Comparison of ENCODE assay signal across 9 mouse cellular contexts in genomic region chrX:153237304-153237919, GRCm38 (mm10). TPM values are rescaled to one million over a fixed set of nuclear protein-coding genes. Genes with fewer than 3 reads are reported as not detected.
DNase-seq lines count a peak whose midpoint lies in the region; ATAC-seq and TF ChIP-seq lines count a peak whose summit lies in the region.
"Had no signal": no experiment of that assay in that cellular context is flagged by ENCODE, and none has a peak within 500 bp of the region (broad histone marks: within the 10 kb centered on the region; RNA-seq: fewer than 3 reads in every experiment).

Gene Klf8, plus strand, starts transcription at chrX:153237466.

- 26% methylated on average over 17 of the region's 17 CpGs for WGBS in heart, embryonic 12.5 days
- WGBS in forebrain, embryonic 11.5 days, result 11% methylated on average over 17 of the region's 17 CpGs
- 14% methylated on average over 16 of the region's 17 CpGs for WGBS in intestine, embryonic 14.5 days
- 16% methylated on average over 17 of the region's 17 CpGs for WGBS in liver, embryonic 13.5 days (ENCODE audit: insufficient replicate concordance)
- WGBS in neural tube, embryonic 14.5 days, result 18% methylated on average over 17 of the region's 17 CpGs

- H3K4me2 ChIP-seq in heart, embryonic 12.5 days, result peak within 1 kb of the TSS; percentile 74
- H3K4me2 ChIP-seq in forebrain, embryonic 11.5 days (ENCODE audit: low read depth, low read length, severe bottlenecking), result peak within 1 kb of the TSS; percentile 47
- peak within 1 kb of the TSS; percentile 61 for H3K4me2 ChIP-seq in intestine, embryonic 14.5 days (ENCODE audit: low read length)
- peak within 1 kb of the TSS; percentile 80 for H3K4me2 ChIP-seq in liver, embryonic 13.5 days
- H3K4me2 ChIP-seq in neural tube, embryonic 14.5 days (ENCODE audit: low read depth, low read length), result peak within 1 kb of the TSS; percentile 49

- no peaks in the 10 kb centered on the region for H3K4me1 ChIP-seq in heart, embryonic 12.5 days (replicated peaks)
- H3K4me1 ChIP-seq in bone marrow macrophage, adult 2 months (ENCODE audit: control insufficient read depth, insufficient read depth, low read length), result no peaks in the 10 kb centered on the region
- no peaks in the 10 kb centered on the region for H3K4me1 ChIP-seq in forebrain, embryonic 11.5 days (replicated peaks; ENCODE audit: control insufficient read depth, insufficient read depth, low read length)
- H3K4me1 ChIP-seq in intestine, embryonic 14.5 days (replicated peaks; ENCODE audit: control insufficient read depth, insufficient read depth, low read length), result no peaks in the 10 kb centered on the region
- H3K4me1 ChIP-seq in liver, embryonic 13.5 days (replicated peaks), result peaks cover 18% of the 10 kb centered on the region
- no peaks in the 10 kb centered on the region for H3K4me1 ChIP-seq in neural tube, embryonic 14.5 days (ENCODE audit: control insufficient read depth, insufficient read depth, low read length)

- TF ChIP-seq CTCF in bone marrow macrophage, adult 2 months (IDR thresholded peaks at IDR 0.05; ENCODE audit: low read depth, low read length), result no peak

- no peak for ATAC-seq in heart, embryonic 12.5 days (ENCODE audit: insufficient number of reproducible peaks, low FRiP score)
- ATAC-seq in forebrain, embryonic 11.5 days (replicated peaks; ENCODE audit: low FRiP score), result peak; percentile 83
- no peak for ATAC-seq in intestine, embryonic 14.5 days (replicated peaks; ENCODE audit: low FRiP score, low TSS enrichment, low read depth)
- ATAC-seq in liver, embryonic 13.5 days (ENCODE audit: low read depth), result peak; percentile 76
- ATAC-seq in neural tube, embryonic 14.5 days (ENCODE audit: low read depth), result peak; percentile 77

- DNase-seq in heart, postnatal 4 days, result no peak
- DNase-seq in forebrain, embryonic 11.5 days (ENCODE audit: low spot score), result peak; percentile 61
- no peak for DNase-seq in intestine, embryonic 14.5 days (ENCODE audit: low spot score)
- peak; percentile 0 for DNase-seq in liver, embryonic 13.5 days
- DNase-seq in adrenal gland, postnatal 25 days, result no peak

- TF ChIP-seq POLR2A in bone marrow macrophage, adult 2 months (IDR thresholded peaks at IDR 0.05; ENCODE audit: borderline replicate concordance, low read depth, low read length), result no peak

- H3K27me3 ChIP-seq in heart, embryonic 12.5 days (replicated peaks), result no peaks in the 10 kb centered on the region
- H3K27me3 ChIP-seq in forebrain, embryonic 11.5 days (ENCODE audit: control insufficient read depth, insufficient read depth, low read length), result 0 out of 2 replicates have a peak, but pooled peaks cover 2% of the 10 kb centered on the region
- H3K27me3 ChIP-seq in intestine, embryonic 14.5 days (replicated peaks; ENCODE audit: control insufficient read depth, insufficient read depth, low read length), result no peaks in the 10 kb centered on the region
- H3K27me3 ChIP-seq in liver, embryonic 13.5 days, result no peaks in the 10 kb centered on the region
- H3K27me3 ChIP-seq in neural tube, embryonic 14.5 days (ENCODE audit: control insufficient read depth, insufficient read depth, low read length), result no peaks in the 10 kb centered on the region

- no peak within 1 kb of the TSS for H3K27ac ChIP-seq in heart, embryonic 12.5 days (ENCODE audit: poor library complexity, severe bottlenecking)
- no peak within 1 kb of the TSS for H3K27ac ChIP-seq in bone marrow macrophage, adult 2 months (ENCODE audit: insufficient read depth, low read depth, low read length)
- H3K27ac ChIP-seq in forebrain, embryonic 11.5 days (ENCODE audit: low read depth, low read length), result no peak within 1 kb of the TSS
- H3K27ac ChIP-seq in intestine, embryonic 14.5 days (ENCODE audit: low read depth), result no peak within 1 kb of the TSS
- no peak within 1 kb of the TSS for H3K27ac ChIP-seq in liver, embryonic 13.5 days
- peak within 1 kb of the TSS; percentile 55 for H3K27ac ChIP-seq in neural tube, embryonic 14.5 days (ENCODE audit: low read depth, low read length)

- peak within 1 kb of the TSS; percentile 64 for H3K9ac ChIP-seq in heart, embryonic 12.5 days
- peak within 1 kb of the TSS; percentile 57 for H3K9ac ChIP-seq in forebrain, embryonic 11.5 days (ENCODE audit: low read length)
- H3K9ac ChIP-seq in intestine, embryonic 14.5 days (ENCODE audit: low read length), result peak within 1 kb of the TSS; percentile 34; the same call in 1 of the 2 replicates
- peak within 1 kb of the TSS; percentile 52 for H3K9ac ChIP-seq in liver, embryonic 13.5 days
- peak within 1 kb of the TSS; percentile 57 for H3K9ac ChIP-seq in neural tube, embryonic 14.5 days (replicated peaks; ENCODE audit: low read depth, low read length)

- H3K4me3 ChIP-seq in heart, embryonic 12.5 days, result peak within 1 kb of the TSS; percentile 66
- peak within 1 kb of the TSS; percentile 71 for H3K4me3 ChIP-seq in bone marrow macrophage, adult 2 months (ENCODE audit: insufficient read depth, low read length)
- H3K4me3 ChIP-seq in forebrain, embryonic 11.5 days (ENCODE audit: low read depth, low read length), result peak within 1 kb of the TSS; percentile 50
- peak within 1 kb of the TSS; percentile 40 for H3K4me3 ChIP-seq in intestine, embryonic 14.5 days (ENCODE audit: low read depth, low read length)
- H3K4me3 ChIP-seq in liver, embryonic 13.5 days (replicated peaks), result peak within 1 kb of the TSS; percentile 62
- H3K4me3 ChIP-seq in neural tube, embryonic 14.5 days (ENCODE audit: low read depth, low read length), result peak within 1 kb of the TSS; percentile 50

- H3K9me3 ChIP-seq in heart, embryonic 12.5 days (replicated peaks), result no peaks in the 10 kb centered on the region
- H3K9me3 ChIP-seq in forebrain, embryonic 11.5 days (ENCODE audit: control insufficient read depth, low read length), result no peaks in the 10 kb centered on the region
- no peaks in the 10 kb centered on the region for H3K9me3 ChIP-seq in intestine, embryonic 14.5 days (ENCODE audit: control insufficient read depth, low read length)
- no peaks in the 10 kb centered on the region for H3K9me3 ChIP-seq in liver, embryonic 13.5 days (replicated peaks)
- H3K9me3 ChIP-seq in neural tube, embryonic 14.5 days (ENCODE audit: control insufficient read depth, low read length), result no peaks in the 10 kb centered on the region

- no peaks in the 10 kb centered on the region for H3K36me3 ChIP-seq in heart, embryonic 12.5 days
- H3K36me3 ChIP-seq in forebrain, embryonic 11.5 days (ENCODE audit: control insufficient read depth, insufficient read depth, low read length), result no peaks in the 10 kb centered on the region
- no peaks in the 10 kb centered on the region for H3K36me3 ChIP-seq in intestine, embryonic 14.5 days (ENCODE audit: control insufficient read depth, insufficient read depth, low read length)
- H3K36me3 ChIP-seq in liver, embryonic 13.5 days, result no peaks in the 10 kb centered on the region
- H3K36me3 ChIP-seq in neural tube, embryonic 14.5 days (ENCODE audit: control insufficient read depth, insufficient read depth, low read length), result no peaks in the 10 kb centered on the region

RNA-seq across cellular contexts. Expression of gene Klf8, which starts in this region (rescaled TPM):
- polyA plus RNA-seq in heart, embryonic 12.5 days (2016; fragmentation: Nextera tagmentation; extraction: Ambion mirVana), result 1.8 and 2.3 TPM in 2 replicates
- under 1 TPM; 0.45 to 0.90 TPM for total RNA-seq in heart, postnatal 4 days (2021)
- polyA plus RNA-seq in bone marrow macrophage, adult 2 months (2012; ENCODE audit: insufficient read depth, insufficient read length, missing spikeins), result 3.2 and 4.4 TPM in 2 replicates
- polyA plus RNA-seq in forebrain, embryonic 11.5 days (2014; fragmentation: Nextera tagmentation; extraction: Ambion mirVana), result 2.2 and 2.5 TPM in 2 replicates
- 0.75 and 0.99 TPM in 2 replicates for polyA plus RNA-seq in intestine, embryonic 14.5 days (2014; fragmentation: Nextera tagmentation; extraction: Ambion mirVana)
- polyA plus RNA-seq in liver, embryonic 13.5 days (2015; fragmentation: Nextera tagmentation; extraction: Ambion mirVana), result 0.35 and 0.37 TPM in 2 replicates
- polyA plus RNA-seq in neural tube, embryonic 14.5 days (2014; fragmentation: Nextera tagmentation; extraction: Ambion mirVana), result 4.2 and 5.6 TPM in 2 replicates
- 1.0 and 1.9 TPM in 2 replicates for total RNA-seq in adrenal gland, postnatal 25 days (2021)
- total RNA-seq: MEL had no signal

Comparison
In these comparisons a context has a peak if more than half of its experiments do, and no peak if none do; other contexts are left out.
1. Peak in DNase-seq, ATAC-seq, H3K4me3 ChIP-seq, H3K9ac ChIP-seq and H3K4me2 ChIP-seq in liver, embryonic 13.5 days; RNA of the gene not detected or under 1 TPM.
2. ATAC-seq: peak in forebrain, embryonic 11.5 days (single experiment) and neural tube, embryonic 14.5 days (single experiment); none in heart, embryonic 12.5 days (single experiment) and intestine, embryonic 14.5 days (single experiment).
3. Peak in every context shown above with its lines, with median percentiles within 50 percentile points of each other: H3K4me2 ChIP-seq, H3K4me3 ChIP-seq and H3K9ac ChIP-seq.